Mouse (Mus musculus): Measurements from ENCODE around the gene Ddx39.

DNA sequence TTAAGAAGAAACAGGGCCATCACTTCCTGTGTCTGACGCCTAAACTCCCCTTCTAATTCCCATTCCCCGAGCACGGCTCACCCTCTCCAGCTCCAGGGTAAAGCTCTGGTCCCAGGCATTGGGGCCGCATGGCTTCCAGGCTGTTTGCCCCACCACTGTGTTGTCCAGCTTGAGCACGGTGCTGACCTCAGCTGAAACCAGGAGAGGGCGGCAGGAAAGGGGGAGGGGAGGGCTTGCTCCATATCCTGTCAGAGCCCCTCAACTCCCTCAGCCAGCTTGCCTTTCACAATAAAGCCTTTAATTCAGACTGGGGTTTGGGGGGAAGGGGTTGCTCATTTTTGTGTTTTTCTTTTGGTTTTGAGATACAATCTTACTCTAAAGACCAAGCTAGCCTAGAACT is 33.9 kb upstream of the Ddx39 start:
- no peak for TF ChIP-seq CTCF (IDR thresholded peaks at IDR 0.05; ENCODE audit: low read depth)
- TF ChIP-seq EP300 (IDR thresholded peaks at IDR 0.05; ENCODE audit: low read depth), result no peak

All from heart, postnatal 0 days (tissue).